Mouse (Mus musculus): Measurements from ENCODE around the gene Tti1. TPM values are rescaled to one million over a fixed set of nuclear protein-coding genes. Genes with fewer than 3 reads are reported as not detected.

Tti1 gene
- polyA plus RNA-seq, 1 experiment from 2014 or later: 5.4 TPM

GRCm38 (mm10) chr2:158047903-158048302, 19.7 kb upstream of the Tti1 start:
- Histone ChIP-seq H3K27me3 (ENCODE audit: insufficient read depth, low read length) (no peaks in the 10 kb centered on the region), H3K4me2 (ENCODE audit: low read depth, low read length) (no peak overlapping the region), H3K9me3 (ENCODE audit: low read length) (no peaks in the 10 kb centered on the region), H3K4me1 (ENCODE audit: insufficient read depth) (no peaks in the 10 kb centered on the region), H3K4me3 (ENCODE audit: low read depth, low read length) (no peak overlapping the region), H3K9ac (replicated peaks) (no peak overlapping the region), H3K27ac (ENCODE audit: low read depth) (no peak overlapping the region), H3K36me3 (replicated peaks; ENCODE audit: insufficient read depth, low read length) (peaks cover 54% of the 10 kb centered on the region)
- TF ChIP-seq CTCF (IDR thresholded peaks at IDR 0.05; ENCODE audit: low read depth) (peak; percentile 92), EP300 (IDR thresholded peaks at IDR 0.05; ENCODE audit: low read depth) (no peak)
- DNase-seq: peak; percentile 72
- ATAC-seq: peak; percentile 64
- WGBS (ENCODE audit: insufficient replicate concordance): 49% methylated on average over 3 of the region's 3 CpGs

- peaks cover 52% of the 10 kb centered on the region for H3K36me3 ChIP-seq (replicated peaks; ENCODE audit: insufficient read depth, low read length)
- no peak overlapping the region for H3K9ac ChIP-seq (replicated peaks)
- 55% methylated on average over 4 of the region's 4 CpGs for WGBS (ENCODE audit: insufficient replicate concordance)
- TF ChIP-seq CTCF (IDR thresholded peaks at IDR 0.05; ENCODE audit: low read depth) (no peak), EP300 (IDR thresholded peaks at IDR 0.05; ENCODE audit: low read depth) (no peak)
- H3K4me3 ChIP-seq (ENCODE audit: low read depth, low read length): no peak overlapping the region
- H3K27ac ChIP-seq (ENCODE audit: low read depth): no peak overlapping the region
- DNase-seq (no peak), ATAC-seq (no peak)
- no peak overlapping the region for H3K4me2 ChIP-seq (ENCODE audit: low read depth, low read length)
- no peaks in the 10 kb centered on the region for H3K4me1 ChIP-seq (ENCODE audit: insufficient read depth)
- no peaks in the 10 kb centered on the region for H3K27me3 ChIP-seq (ENCODE audit: insufficient read depth, low read length)
- no peaks in the 10 kb centered on the region for H3K9me3 ChIP-seq (ENCODE audit: low read length)
Observed at GRCm38 (mm10) chr2:158046186-158046585, 18.0 kb upstream of the Tti1 start.

GRCm38 (mm10) chr2:158043504-158043903, 15.3 kb upstream of the Tti1 start:
- 85% methylated on average over 8 of the region's 8 CpGs for WGBS (ENCODE audit: insufficient replicate concordance)
- no peak overlapping the region for H3K4me2 ChIP-seq (ENCODE audit: low read depth, low read length)
- H3K4me3 ChIP-seq (ENCODE audit: low read depth, low read length): no peak overlapping the region
- H3K36me3 ChIP-seq (replicated peaks; ENCODE audit: insufficient read depth, low read length): peaks cover 43% of the 10 kb centered on the region
- no peaks in the 10 kb centered on the region for H3K9me3 ChIP-seq (ENCODE audit: low read length)
- H3K9ac ChIP-seq (replicated peaks): no peak overlapping the region
- ATAC-seq (no peak), DNase-seq (no peak)
- no peak overlapping the region for H3K27ac ChIP-seq (ENCODE audit: low read depth)
- peaks cover 2% of the 10 kb centered on the region for H3K4me1 ChIP-seq (ENCODE audit: insufficient read depth)
- TF ChIP-seq CTCF (IDR thresholded peaks at IDR 0.05; ENCODE audit: low read depth) (no peak), EP300 (IDR thresholded peaks at IDR 0.05; ENCODE audit: low read depth) (no peak)
- H3K27me3 ChIP-seq (ENCODE audit: insufficient read depth, low read length): no peaks in the 10 kb centered on the region

- WGBS (ENCODE audit: insufficient replicate concordance): 86% methylated on average over 2 of the region's 2 CpGs
- ATAC-seq: no peak
- H3K4me1 ChIP-seq (ENCODE audit: insufficient read depth): peaks cover 14% of the 10 kb centered on the region
- no peak overlapping the region for H3K4me2 ChIP-seq (ENCODE audit: low read depth, low read length)
- H3K27me3 ChIP-seq (ENCODE audit: insufficient read depth, low read length): no peaks in the 10 kb centered on the region
- H3K9ac ChIP-seq (replicated peaks): no peak overlapping the region
- H3K27ac ChIP-seq (ENCODE audit: low read depth): no peak overlapping the region
- no peak for DNase-seq
- TF ChIP-seq CTCF (IDR thresholded peaks at IDR 0.05; ENCODE audit: low read depth): no peak
- TF ChIP-seq EP300 (IDR thresholded peaks at IDR 0.05; ENCODE audit: low read depth): no peak
- H3K9me3 ChIP-seq (ENCODE audit: low read length): no peaks in the 10 kb centered on the region
- H3K4me3 ChIP-seq (ENCODE audit: low read depth, low read length): no peak overlapping the region
- H3K36me3 ChIP-seq (replicated peaks; ENCODE audit: insufficient read depth, low read length): peaks cover 42% of the 10 kb centered on the region
Observed at GRCm38 (mm10) chr2:158040396-158040795, 12.2 kb upstream of the Tti1 start.

GRCm38 (mm10) chr2:158039662-158040061, 11.4 kb upstream of the Tti1 start:
- Histone ChIP-seq H3K36me3 (replicated peaks; ENCODE audit: insufficient read depth, low read length) (peaks cover 34% of the 10 kb centered on the region), H3K9ac (replicated peaks) (no peak overlapping the region), H3K4me2 (ENCODE audit: low read depth, low read length) (no peak overlapping the region), H3K9me3 (ENCODE audit: low read length) (no peaks in the 10 kb centered on the region), H3K4me1 (ENCODE audit: insufficient read depth) (peaks cover 14% of the 10 kb centered on the region), H3K4me3 (ENCODE audit: low read depth, low read length) (no peak overlapping the region), H3K27me3 (ENCODE audit: insufficient read depth, low read length) (no peaks in the 10 kb centered on the region), H3K27ac (ENCODE audit: low read depth) (0 out of 2 replicates have a peak overlapping the region, but pooled peaks have one; percentile 30)
- DNase-seq (no peak), ATAC-seq (peak; percentile 53; the same call in 1 of the 2 replicates)
- TF ChIP-seq CTCF (IDR thresholded peaks at IDR 0.05; ENCODE audit: low read depth) (no peak), EP300 (IDR thresholded peaks at IDR 0.05; ENCODE audit: low read depth) (no peak)
- WGBS (ENCODE audit: insufficient replicate concordance): 61% methylated on average over 1 of the region's 1 CpGs

- no peak overlapping the region for H3K4me3 ChIP-seq (ENCODE audit: low read depth, low read length)
- ATAC-seq: peak; percentile 77
- H3K9ac ChIP-seq (replicated peaks): no peak overlapping the region
- 71% methylated on average over 1 of the region's 1 CpGs for WGBS (ENCODE audit: insufficient replicate concordance)
- H3K27me3 ChIP-seq (ENCODE audit: insufficient read depth, low read length): no peaks in the 10 kb centered on the region
- peaks cover 14% of the 10 kb centered on the region for H3K4me1 ChIP-seq (ENCODE audit: insufficient read depth)
- no peak overlapping the region for H3K27ac ChIP-seq (ENCODE audit: low read depth)
- H3K4me2 ChIP-seq (ENCODE audit: low read depth, low read length): no peak overlapping the region
- peaks cover 21% of the 10 kb centered on the region for H3K36me3 ChIP-seq (replicated peaks; ENCODE audit: insufficient read depth, low read length)
- H3K9me3 ChIP-seq (ENCODE audit: low read length): no peaks in the 10 kb centered on the region
- TF ChIP-seq CTCF (IDR thresholded peaks at IDR 0.05; ENCODE audit: low read depth): no peak
- TF ChIP-seq EP300 (IDR thresholded peaks at IDR 0.05; ENCODE audit: low read depth): no peak
- DNase-seq: no peak
Observed at GRCm38 (mm10) chr2:158037571-158037970, 9.3 kb upstream of the Tti1 start.

GRCm38 (mm10) chr2:158036953-158037352, 8.7 kb upstream of the Tti1 start:
- WGBS (ENCODE audit: insufficient replicate concordance): 63% methylated on average over 7 of the region's 7 CpGs
- DNase-seq (no peak), ATAC-seq (peak; percentile 56)
- Histone ChIP-seq H3K9ac (replicated peaks) (no peak overlapping the region), H3K4me2 (ENCODE audit: low read depth, low read length) (no peak overlapping the region), H3K27ac (ENCODE audit: low read depth) (no peak overlapping the region), H3K36me3 (replicated peaks; ENCODE audit: insufficient read depth, low read length) (peaks cover 18% of the 10 kb centered on the region), H3K4me3 (ENCODE audit: low read depth, low read length) (no peak overlapping the region), H3K9me3 (ENCODE audit: low read length) (no peaks in the 10 kb centered on the region), H3K27me3 (ENCODE audit: insufficient read depth, low read length) (no peaks in the 10 kb centered on the region), H3K4me1 (ENCODE audit: insufficient read depth) (peaks cover 14% of the 10 kb centered on the region)
- TF ChIP-seq EP300 (IDR thresholded peaks at IDR 0.05; ENCODE audit: low read depth) (no peak), CTCF (IDR thresholded peaks at IDR 0.05; ENCODE audit: low read depth) (no peak)
